Mouse (Mus musculus): ENCODE data around the gene Rabggtb. TPM values are rescaled to one million over a fixed set of nuclear protein-coding genes. Genes with fewer than 3 reads are reported as not detected.

Rabggtb gene
- 45.7 and 50.9 TPM in 2 replicates for polyA plus RNA-seq (2012; rRNA removed)

GRCm38 (mm10) chr3:153912546-153913509 is at the start of gene Rabggtb:
TSS of gene Rabggtb (minus strand) at chr3:153913009.
- Histone ChIP-seq H3K27ac (ENCODE audit: insufficient read depth, low read depth, low read length) (peak within 1 kb of the TSS; percentile 98), H3K4me3 (ENCODE audit: insufficient read depth, low read depth, low read length) (peak within 1 kb of the TSS; percentile 70), H3K36me3 (ENCODE audit: control insufficient read depth, insufficient read depth, low read length) (peaks cover 15% of the 10 kb centered on the region; the same call in 1 of the 2 replicates), H3K4me1 (ENCODE audit: control insufficient read depth, insufficient read depth, low read length) (peaks cover 32% of the 10 kb centered on the region), H3K27me3 (replicated peaks; ENCODE audit: control insufficient read depth, insufficient read depth, low read length) (no peaks in the 10 kb centered on the region)
- 1% methylated on average over 65 of the region's 65 CpGs for WGBS
- peak; percentile 97 for DNase-seq
- peak; percentile 93 for TF ChIP-seq POLR2A (IDR thresholded peaks at IDR 0.05; ENCODE audit: low read depth, low read length)
- TF ChIP-seq CTCF (conservative IDR thresholded peaks at IDR 0.05; ENCODE audit: insufficient read depth, insufficient read length, low read depth, low read length): no peak

- peaks cover 3% of the 10 kb centered on the region; the same call in 1 of the 2 replicates for H3K4me1 ChIP-seq (ENCODE audit: control insufficient read depth, insufficient read depth, low read length)
- no peak overlapping the region for H3K27ac ChIP-seq (ENCODE audit: insufficient read depth, low read depth, low read length)
- H3K4me3 ChIP-seq (ENCODE audit: insufficient read depth, low read depth, low read length): no peak overlapping the region
- no peaks in the 10 kb centered on the region for H3K27me3 ChIP-seq (replicated peaks; ENCODE audit: control insufficient read depth, insufficient read depth, low read length)
- no peak for DNase-seq
- WGBS: 58% methylated on average over 6 of the region's 6 CpGs
- TF ChIP-seq CTCF (conservative IDR thresholded peaks at IDR 0.05; ENCODE audit: insufficient read depth, insufficient read length, low read depth, low read length): peak; percentile 64
- TF ChIP-seq POLR2A (IDR thresholded peaks at IDR 0.05; ENCODE audit: low read depth, low read length): no peak
- no peaks in the 10 kb centered on the region for H3K36me3 ChIP-seq (ENCODE audit: control insufficient read depth, insufficient read depth, low read length)
Observed at GRCm38 (mm10) chr3:153961632-153962389, 49.0 kb upstream of the Rabggtb start.

GRCm38 (mm10) chr3:153960884-153961283 is 48.1 kb upstream of the Rabggtb start:
- no peak overlapping the region for H3K4me3 ChIP-seq (ENCODE audit: insufficient read depth, low read depth, low read length)
- no peaks in the 10 kb centered on the region for H3K27me3 ChIP-seq (replicated peaks; ENCODE audit: control insufficient read depth, insufficient read depth, low read length)
- WGBS: 40% methylated on average over 2 of the region's 2 CpGs
- no peaks in the 10 kb centered on the region for H3K36me3 ChIP-seq (ENCODE audit: control insufficient read depth, insufficient read depth, low read length)
- peaks cover 3% of the 10 kb centered on the region; the same call in 1 of the 2 replicates for H3K4me1 ChIP-seq (ENCODE audit: control insufficient read depth, insufficient read depth, low read length)
- H3K27ac ChIP-seq (ENCODE audit: insufficient read depth, low read depth, low read length): no peak overlapping the region
- TF ChIP-seq POLR2A (IDR thresholded peaks at IDR 0.05; ENCODE audit: low read depth, low read length) (no peak), CTCF (conservative IDR thresholded peaks at IDR 0.05; ENCODE audit: insufficient read depth, insufficient read length, low read depth, low read length) (no peak)
- DNase-seq: no peak

- 75% methylated on average over 9 of the region's 9 CpGs for WGBS
- no peak for TF ChIP-seq POLR2A (IDR thresholded peaks at IDR 0.05; ENCODE audit: low read depth, low read length)
- Histone ChIP-seq H3K36me3 (ENCODE audit: control insufficient read depth, insufficient read depth, low read length) (no peaks in the 10 kb centered on the region), H3K27me3 (replicated peaks; ENCODE audit: control insufficient read depth, insufficient read depth, low read length) (no peaks in the 10 kb centered on the region), H3K4me3 (ENCODE audit: insufficient read depth, low read depth, low read length) (no peak overlapping the region), H3K27ac (ENCODE audit: insufficient read depth, low read depth, low read length) (no peak overlapping the region), H3K4me1 (ENCODE audit: control insufficient read depth, insufficient read depth, low read length) (peaks cover 3% of the 10 kb centered on the region; the same call in 1 of the 2 replicates)
- DNase-seq: no peak
Observed at GRCm38 (mm10) chr3:153959731-153960207, 47.0 kb upstream of the Rabggtb start.

- WGBS: 96% methylated on average over 1 of the region's 1 CpGs
- TF ChIP-seq POLR2A (IDR thresholded peaks at IDR 0.05; ENCODE audit: low read depth, low read length): no peak
- TF ChIP-seq CTCF (conservative IDR thresholded peaks at IDR 0.05; ENCODE audit: insufficient read depth, insufficient read length, low read depth, low read length): 0 out of 2 replicates have a peak, but pooled peaks have one; percentile 21
- Histone ChIP-seq H3K36me3 (ENCODE audit: control insufficient read depth, insufficient read depth, low read length) (no peaks in the 10 kb centered on the region), H3K27ac (ENCODE audit: insufficient read depth, low read depth, low read length) (no peak overlapping the region), H3K27me3 (replicated peaks; ENCODE audit: control insufficient read depth, insufficient read depth, low read length) (no peaks in the 10 kb centered on the region), H3K4me3 (ENCODE audit: insufficient read depth, low read depth, low read length) (no peak overlapping the region), H3K4me1 (ENCODE audit: control insufficient read depth, insufficient read depth, low read length) (peaks cover 3% of the 10 kb centered on the region; the same call in 1 of the 2 replicates)
- DNase-seq: peak; percentile 66
Observed at GRCm38 (mm10) chr3:153959035-153959730, 46.4 kb upstream of the Rabggtb start.

GRCm38 (mm10) chr3:153957916-153958315 is 45.1 kb upstream of the Rabggtb start:
- Histone ChIP-seq H3K27ac (ENCODE audit: insufficient read depth, low read depth, low read length) (peak overlapping the region; percentile 35; the same call in 1 of the 2 replicates), H3K27me3 (replicated peaks; ENCODE audit: control insufficient read depth, insufficient read depth, low read length) (no peaks in the 10 kb centered on the region), H3K36me3 (ENCODE audit: control insufficient read depth, insufficient read depth, low read length) (no peaks in the 10 kb centered on the region), H3K4me1 (ENCODE audit: control insufficient read depth, insufficient read depth, low read length) (peaks cover 3% of the 10 kb centered on the region; the same call in 1 of the 2 replicates), H3K4me3 (ENCODE audit: insufficient read depth, low read depth, low read length) (no peak overlapping the region)
- TF ChIP-seq POLR2A (IDR thresholded peaks at IDR 0.05; ENCODE audit: low read depth, low read length): no peak
- TF ChIP-seq CTCF (conservative IDR thresholded peaks at IDR 0.05; ENCODE audit: insufficient read depth, insufficient read length, low read depth, low read length): no peak
- 51% methylated on average over 5 of the region's 5 CpGs for WGBS
- DNase-seq: peak; percentile 43
